Mouse (Mus musculus): Measurements from ENCODE around the gene Klhl22. TPM values are rescaled to one million over a fixed set of nuclear protein-coding genes. Genes with fewer than 3 reads are reported as not detected.

The Klhl22 gene
- total RNA-seq, 2 experiments from 2014 or later = 101 TPM

DNA sequence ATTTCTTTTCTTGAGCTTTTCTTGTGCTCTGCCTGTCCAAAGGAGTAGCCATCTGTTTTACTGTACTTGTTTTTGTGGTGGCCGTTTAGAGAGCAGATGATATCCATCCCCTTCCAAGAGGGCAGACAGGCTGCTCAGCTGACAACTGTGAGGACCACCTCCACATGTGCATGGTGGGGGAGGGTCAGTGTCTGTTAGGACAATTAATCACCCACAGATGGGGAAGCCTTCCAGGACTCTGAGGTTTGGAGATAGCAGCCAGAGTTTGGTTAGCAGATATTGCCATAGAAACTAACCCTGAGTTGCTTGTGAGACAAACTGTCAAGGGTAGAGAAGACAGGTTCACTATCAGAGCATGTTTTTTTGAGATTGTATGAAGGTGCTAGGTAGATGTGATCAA lies 1.7 kb downstream of the Klhl22 start:
- Histone ChIP-seq H3K4me3 (no peak overlapping the region; the same call in 1 of the 2 replicates), H3K27ac (0 out of 2 replicates have a peak overlapping the region, but pooled peaks have one; percentile 7)
- DNase-seq (ENCODE audit: low spot score in 2 of 2) = no peak
- no peak for TF ChIP-seq CTCF (conservative IDR thresholded peaks at IDR 0.05)

DNA sequence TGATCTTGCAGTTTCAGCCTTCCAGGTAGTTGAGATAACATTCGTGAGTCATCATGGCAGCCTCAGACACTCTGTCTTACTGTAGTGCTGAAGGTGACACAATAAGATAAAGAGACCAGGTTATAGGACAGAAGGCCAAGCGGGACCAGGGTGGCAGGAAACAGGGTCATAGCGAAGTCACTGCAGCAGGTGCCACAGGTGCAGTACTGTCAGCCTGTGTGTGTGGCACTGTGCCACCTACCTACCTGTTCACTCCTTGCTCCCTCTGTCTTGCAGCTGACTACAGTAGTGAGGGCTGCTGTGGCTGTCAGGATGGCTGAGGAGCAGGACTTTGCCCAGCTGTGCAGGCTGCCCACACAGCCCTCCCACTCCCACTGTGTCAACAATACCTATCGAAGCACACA lies 4.7 kb downstream of the Klhl22 start:
- H3K27ac ChIP-seq = no peak overlapping the region
- DNase-seq (ENCODE audit: low spot score in 2 of 2) = no peak
- no peak for TF ChIP-seq CTCF (conservative IDR thresholded peaks at IDR 0.05)

GRCm38 (mm10) chr16:17768834-17769233 lies 9.4 kb downstream of the Klhl22 start:
- no peak for TF ChIP-seq CTCF (conservative IDR thresholded peaks at IDR 0.05)
- peak; percentile 35 to 51 for DNase-seq (ENCODE audit: low spot score in 2 of 2)
- H3K27ac ChIP-seq = peak overlapping the region; percentile 53; the same call in 1 of the 2 replicates
- H3K4me3 ChIP-seq = no peak overlapping the region

More for the DNA sequence above, 4.7 kb downstream of the Klhl22 start:
- no peak overlapping the region for H3K4me3 ChIP-seq

- TF ChIP-seq CTCF (conservative IDR thresholded peaks at IDR 0.05) = peak; percentile 72
- Histone ChIP-seq H3K27ac (no peak overlapping the region), H3K4me3 (no peak overlapping the region)
- DNase-seq (ENCODE audit: low spot score in 2 of 2) = no peak
Observed at GRCm38 (mm10) chr16:17771117-17771865, 11.9 kb downstream of the Klhl22 start.

GRCm38 (mm10) chr16:17776828-17777227 lies 17.4 kb downstream of the Klhl22 start:
- no peak for DNase-seq (ENCODE audit: low spot score in 2 of 2)
- Histone ChIP-seq H3K4me3 (no peak overlapping the region), H3K27ac (no peak overlapping the region)
- peak; percentile 82 for TF ChIP-seq CTCF (conservative IDR thresholded peaks at IDR 0.05)

GRCm38 (mm10) chr16:17778223-17778622 lies 18.8 kb downstream of the Klhl22 start:
- no peak for TF ChIP-seq CTCF (conservative IDR thresholded peaks at IDR 0.05)
- DNase-seq (ENCODE audit: low spot score in 2 of 2) = no peak
- H3K4me3 ChIP-seq = no peak overlapping the region
- H3K27ac ChIP-seq = no peak overlapping the region

- Histone ChIP-seq H3K27ac (no peak overlapping the region), H3K4me3 (no peak overlapping the region)
- no peak for DNase-seq (ENCODE audit: low spot score in 2 of 2)
- no peak for TF ChIP-seq CTCF (conservative IDR thresholded peaks at IDR 0.05)
Observed at GRCm38 (mm10) chr16:17779692-17780091, 20.3 kb downstream of the Klhl22 start.

GRCm38 (mm10) chr16:17785337-17785736 lies 25.9 kb downstream of the Klhl22 start:
- TF ChIP-seq CTCF (conservative IDR thresholded peaks at IDR 0.05) = peak; percentile 74
- no peak overlapping the region for H3K4me3 ChIP-seq
- no peak for DNase-seq (ENCODE audit: low spot score in 2 of 2)
- H3K27ac ChIP-seq = no peak overlapping the region

DNA sequence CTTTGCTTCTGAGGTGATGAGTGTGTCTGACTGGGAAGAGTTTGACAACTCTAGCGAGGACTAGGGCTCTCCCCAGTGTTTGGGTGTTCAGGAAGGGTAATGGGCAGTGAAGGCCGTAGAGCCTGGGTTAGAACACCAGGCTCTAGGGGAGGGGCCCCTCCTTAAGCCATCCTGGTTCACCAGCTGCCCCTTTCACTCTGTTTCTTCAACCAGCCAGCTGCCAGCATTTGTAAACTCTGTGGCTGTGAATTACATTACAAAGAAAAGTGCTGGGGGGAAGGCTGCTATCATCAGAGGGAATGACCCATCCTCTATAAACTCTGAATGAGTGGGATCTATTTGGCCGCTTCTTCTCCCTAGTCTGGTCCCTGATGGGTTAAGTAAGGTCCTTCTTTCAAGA lies 33.3 kb downstream of the Klhl22 start:
- no peak for DNase-seq (ENCODE audit: low spot score in 2 of 2)
- H3K27ac ChIP-seq = no peak overlapping the region
- H3K4me3 ChIP-seq = no peak overlapping the region
- TF ChIP-seq CTCF (conservative IDR thresholded peaks at IDR 0.05) = no peak

DNA sequence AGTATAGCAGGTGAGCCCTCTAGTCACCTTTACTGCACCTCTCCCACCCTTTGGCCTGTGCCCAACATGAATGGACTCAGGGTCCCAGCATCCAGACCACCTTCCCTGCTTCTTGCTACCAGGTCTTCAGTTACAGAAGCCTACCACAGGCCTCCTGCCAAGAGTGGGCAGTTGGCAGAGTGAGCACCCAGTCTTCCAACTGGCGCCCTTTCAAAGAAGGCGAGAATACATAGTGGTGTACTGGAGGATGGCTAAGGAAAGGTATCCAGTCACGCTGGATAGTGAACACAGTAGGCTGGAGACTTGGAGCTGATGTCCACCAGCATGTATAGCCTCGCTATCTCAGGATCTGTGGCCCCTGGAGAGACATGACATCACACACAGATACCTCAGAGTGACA lies 34.6 kb downstream of the Klhl22 start:
- no peak for TF ChIP-seq CTCF (conservative IDR thresholded peaks at IDR 0.05)
- no peak overlapping the region for H3K4me3 ChIP-seq
- no peak overlapping the region for H3K27ac ChIP-seq
- no peak for DNase-seq (ENCODE audit: low spot score in 2 of 2)

- no peak overlapping the region for H3K27ac ChIP-seq
- no peak for DNase-seq (ENCODE audit: low spot score in 2 of 2)
- no peak for TF ChIP-seq CTCF (conservative IDR thresholded peaks at IDR 0.05)
- no peak overlapping the region for H3K4me3 ChIP-seq
Observed at GRCm38 (mm10) chr16:17795643-17796042, 36.2 kb downstream of the Klhl22 start.

GRCm38 (mm10) chr16:17796519-17796918 lies 37.1 kb downstream of the Klhl22 start:
- DNase-seq (ENCODE audit: low spot score in 2 of 2) = no peak
- Histone ChIP-seq H3K27ac (no peak overlapping the region), H3K4me3 (no peak overlapping the region)
- no peak for TF ChIP-seq CTCF (conservative IDR thresholded peaks at IDR 0.05)

- no peak for DNase-seq (ENCODE audit: low spot score in 2 of 2)
- TF ChIP-seq CTCF (conservative IDR thresholded peaks at IDR 0.05) = no peak
- Histone ChIP-seq H3K4me3 (peak within 1 kb of the TSS; percentile 45), H3K27ac (no peak within 1 kb of the TSS)
Observed at GRCm38 (mm10) chr16:17796971-17797811, 37.8 kb downstream of the Klhl22 start, which contains the start of gene Scarf2. Gene Scarf2 (plus strand): TSS chr16:17797282.
